Mouse (Mus musculus): ENCODE measurements around the gene Rnf157.

Gene Rnf157

GRCm38 (mm10) chr11:116306126-116306982 is 106.5 kb downstream of the Rnf157 start:
- peak; percentile 91 for DNase-seq (ENCODE audit: low read depth, low spot score)

DNA sequence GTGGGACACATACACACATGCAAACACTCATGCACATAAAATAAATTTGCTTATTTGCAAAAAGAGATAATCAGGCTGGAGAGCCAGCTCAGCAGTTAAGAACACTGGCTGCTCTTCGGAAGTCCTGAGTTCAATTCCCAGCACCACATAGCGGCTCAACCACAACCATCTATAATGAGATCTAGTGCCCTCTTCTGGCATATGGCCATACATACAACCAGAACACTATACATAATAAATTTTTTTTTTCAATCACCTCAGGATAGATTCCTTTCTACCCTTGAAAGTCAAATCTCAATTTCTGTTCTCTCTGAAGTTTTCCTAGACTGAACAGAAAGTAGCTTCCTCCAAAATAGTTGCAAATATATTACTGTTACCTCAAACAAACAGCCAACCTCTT is 107.4 kb downstream of the Rnf157 start:
- DNase-seq (ENCODE audit: low read depth, low spot score) = no peak

- no peak for DNase-seq (ENCODE audit: low read depth, low spot score)
These were observed 114.2 kb downstream of the Rnf157 start for GRCm38 (mm10) chr11:116298621-116299020.

GRCm38 (mm10) chr11:116298221-116298620 is 114.6 kb downstream of the Rnf157 start:
- no peak for DNase-seq (ENCODE audit: low read depth, low spot score)

- no peak for DNase-seq (ENCODE audit: low read depth, low spot score)
These were observed 115.8 kb downstream of the Rnf157 start for GRCm38 (mm10) chr11:116297017-116297416.

DNA sequence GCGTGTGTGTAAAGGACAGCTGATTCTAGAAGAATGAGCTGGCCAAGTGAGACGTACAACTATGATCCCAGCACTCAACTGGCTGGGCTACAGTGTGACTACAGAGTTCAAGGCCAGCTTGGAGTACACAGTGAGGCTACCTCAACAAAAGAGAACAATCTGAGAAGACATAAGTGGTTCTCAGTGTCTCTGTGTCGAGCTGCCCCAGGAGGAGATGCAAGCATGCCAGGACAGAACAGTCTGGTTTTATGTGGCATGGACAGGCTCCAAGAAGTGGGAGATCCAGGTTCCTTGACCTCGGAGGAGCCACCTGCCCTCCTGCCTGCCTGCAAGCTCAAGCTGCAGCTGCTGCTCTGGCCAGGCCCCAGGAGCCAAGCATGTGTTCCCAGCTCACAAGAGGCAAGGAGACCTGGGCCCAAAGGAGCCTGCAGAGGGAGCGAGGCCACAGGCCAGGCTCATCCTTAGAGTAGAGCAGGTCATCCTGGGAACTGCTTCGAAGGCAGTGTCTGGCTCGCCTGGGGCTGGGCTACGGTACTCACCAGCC is 116.6 kb downstream of the Rnf157 start:
- DNase-seq (ENCODE audit: low read depth, low spot score) = no peak

GRCm38 (mm10) chr11:116294319-116294718 is 118.5 kb downstream of the Rnf157 start:
- peak; percentile 76 for DNase-seq (ENCODE audit: low read depth, low spot score)

GRCm38 (mm10) chr11:116293538-116294137 is 119.2 kb downstream of the Rnf157 start:
- no peak for DNase-seq (ENCODE audit: low read depth, low spot score)

DNA sequence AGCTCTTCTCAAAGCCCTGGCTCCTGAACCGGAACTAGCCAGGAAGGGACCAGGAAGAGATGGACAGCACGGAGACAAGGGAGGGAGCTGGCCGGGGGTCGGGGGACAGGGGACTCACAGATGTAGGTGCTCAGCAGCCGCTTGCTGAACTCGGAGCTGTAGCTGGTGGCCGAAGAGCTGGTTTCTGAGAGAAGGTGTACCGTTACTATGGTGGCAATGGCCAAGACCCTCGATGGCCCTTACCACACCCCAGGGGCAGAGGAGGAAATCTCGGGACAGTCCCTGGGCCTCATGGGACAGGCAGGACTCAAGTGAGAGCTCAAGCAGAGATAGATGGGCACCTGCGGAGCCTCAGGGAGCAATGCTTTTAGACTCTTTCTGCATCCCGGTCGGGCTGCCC is 120.4 kb downstream of the Rnf157 start:
- no peak for DNase-seq (ENCODE audit: low read depth, low spot score)

GRCm38 (mm10) chr11:116290556-116290955 is 122.3 kb downstream of the Rnf157 start:
- DNase-seq (ENCODE audit: low read depth, low spot score) = no peak

DNA sequence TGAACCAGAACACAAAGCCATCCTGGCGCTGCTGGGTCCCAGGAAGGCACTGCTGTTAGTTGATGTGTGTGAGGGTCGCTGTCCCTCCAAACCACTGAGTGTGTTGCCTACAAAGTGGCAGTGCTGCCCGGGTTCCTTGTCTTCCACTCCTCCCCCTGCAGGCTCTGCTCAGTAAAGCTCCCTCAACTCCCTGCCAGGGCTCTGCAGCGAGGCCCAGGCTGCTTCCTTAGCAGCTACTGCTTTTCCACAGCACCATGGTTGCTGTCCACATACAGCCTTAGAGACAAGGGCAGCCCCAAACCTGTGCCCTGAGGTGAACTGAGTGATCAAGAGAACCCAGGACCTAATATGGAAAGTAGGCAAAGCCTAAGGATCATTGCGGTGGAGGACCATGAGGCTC is 125.5 kb downstream of the Rnf157 start:
- no peak for DNase-seq (ENCODE audit: low read depth, low spot score)

All from retina, postnatal 7 days (tissue).